Mouse (Mus musculus) kidney, embryonic 16.5 days (tissue): ENCODE data around the gene Klre1. TPM values are rescaled to one million over a fixed set of nuclear protein-coding genes. Genes with fewer than 3 reads are reported as not detected.
A peak's percentile ranks its signal among the peaks of the same experiment; 100 is the strongest.

ENCODE experiments used
- ATAC-seq: fragments of 200-750 bp; cut with Nextera tagmentation; 2 replicates; pipeline ENCODE4 v1.8.0; 2017; ENCODE audit warnings: moderate TSS enrichment; ENCODE audit not compliant: low FRiP score, low TSS enrichment
- H3K27ac ChIP-seq: fragments of 300-500 bp; sonication (generic); 2 replicates; pipeline ENCODE4 v1.5.1; 2014; ENCODE audit warnings: low read length
- H3K27me3 ChIP-seq: fragments of 300-500 bp; sonication (generic); 2 replicates; pipeline ENCODE4 v1.6.1; 2014; ENCODE audit warnings: low read length, control low read depth, mixed read lengths; ENCODE audit not compliant: insufficient read depth
- H3K36me3 ChIP-seq: fragments of 300-500 bp; sonication (generic); 2 replicates; pipeline ENCODE4 v1.6.1; 2014; ENCODE audit warnings: low read length, control low read depth, mixed read lengths; ENCODE audit not compliant: insufficient read depth
- H3K4me1 ChIP-seq: fragments of 300-500 bp; sonication (generic); 2 replicates; pipeline ENCODE4 v1.6.1; 2014; ENCODE audit warnings: low read length, control low read depth, mixed read lengths; ENCODE audit not compliant: insufficient read depth
- H3K4me2 ChIP-seq: fragments of 300-500 bp; sonication (generic); replicated peaks from 2 replicates; pipeline ENCODE4 v1.6.1; 2014; ENCODE audit warnings: low read depth, low read length
- H3K4me3 ChIP-seq: fragments of 300-500 bp; sonication (generic); 2 replicates; pipeline ENCODE4 v1.5.1; 2014; ENCODE audit warnings: mild to moderate bottlenecking, low read length
- H3K9ac ChIP-seq: fragments of 300-500 bp; sonication (generic); replicated peaks from 2 replicates; pipeline ENCODE4 v1.6.1; 2014; ENCODE audit warnings: low read length
- H3K9me3 ChIP-seq: fragments of 300-500 bp; sonication (generic); 2 replicates; pipeline ENCODE4 v1.6.1; 2016; ENCODE audit warnings: low read length, control low read depth
- WGBS: fragments of 180-500 bp; shearing (Covaris S2); extraction: QIAGEN DNeasy Blood & Tissue Kit; methylation state at CpG from one replicate; pipeline ENCODE4 v1.1.7; 2014; 5-methylcytosine and 5-hydroxymethylcytosine counted together
- polyA plus RNA-seq: library from polyadenylated mRNA; unstranded; fragments of >200 nt; fragmentation: Nextera tagmentation; extraction: Ambion mirVana; gene quantifications from 2 replicates; pipeline ENCODE4 v1.2.1, GENCODE M21; 2015

Klre1 gene
- polyA plus RNA-seq, 1 experiment from 2014 or later, result not detected

GRCm38 (mm10) chr6:129541931-129542330 is 35.8 kb upstream of the Klre1 start:
- no peak overlapping the region for H3K27ac ChIP-seq
- no peak overlapping the region for H3K4me3 ChIP-seq
- no peak overlapping the region for H3K9ac ChIP-seq
- H3K4me1 ChIP-seq, result no peaks in the 10 kb centered on the region
- H3K27me3 ChIP-seq, result no peaks in the 10 kb centered on the region
- no peak overlapping the region for H3K4me2 ChIP-seq
- H3K9me3 ChIP-seq, result no peaks in the 10 kb centered on the region
- ATAC-seq, result no peak
- peaks cover 40% of the 10 kb centered on the region for H3K36me3 ChIP-seq
- 88% methylated on average over 9 of the region's 9 CpGs for WGBS

- ATAC-seq, result no peak
- Histone ChIP-seq H3K4me2 (no peak overlapping the region), H3K27me3 (no peaks in the 10 kb centered on the region), H3K4me1 (no peaks in the 10 kb centered on the region), H3K9ac (no peak overlapping the region), H3K9me3 (no peaks in the 10 kb centered on the region), H3K4me3 (no peak overlapping the region), H3K27ac (no peak overlapping the region), H3K36me3 (peaks cover 36% of the 10 kb centered on the region)
- WGBS, result 89% methylated on average over 3 of the region's 3 CpGs
Observed at GRCm38 (mm10) chr6:129542540-129542939, 35.2 kb upstream of the Klre1 start.

GRCm38 (mm10) chr6:129543709-129544606 is 33.7 kb upstream of the Klre1 start:
- H3K36me3 ChIP-seq, result peaks cover 25% of the 10 kb centered on the region
- H3K9me3 ChIP-seq, result no peaks in the 10 kb centered on the region
- no peak overlapping the region for H3K4me3 ChIP-seq
- H3K4me1 ChIP-seq, result no peaks in the 10 kb centered on the region
- no peak overlapping the region for H3K27ac ChIP-seq
- no peak overlapping the region for H3K9ac ChIP-seq
- H3K27me3 ChIP-seq, result no peaks in the 10 kb centered on the region
- no peak overlapping the region for H3K4me2 ChIP-seq
- 62% methylated on average over 6 of the region's 6 CpGs for WGBS
- peak; percentile 74; the same call in 1 of the 2 replicates for ATAC-seq

- Histone ChIP-seq H3K4me2 (no peak overlapping the region), H3K4me1 (no peaks in the 10 kb centered on the region), H3K27ac (no peak overlapping the region), H3K36me3 (no peaks in the 10 kb centered on the region), H3K9ac (no peak overlapping the region), H3K9me3 (no peaks in the 10 kb centered on the region), H3K4me3 (no peak overlapping the region), H3K27me3 (no peaks in the 10 kb centered on the region)
- WGBS, result 81% methylated on average over 2 of the region's 2 CpGs
- ATAC-seq, result no peak
Observed at GRCm38 (mm10) chr6:129547277-129547676, 30.4 kb upstream of the Klre1 start.

GRCm38 (mm10) chr6:129548009-129548408 is 29.7 kb upstream of the Klre1 start:
- Histone ChIP-seq H3K27ac (no peak overlapping the region), H3K4me3 (no peak overlapping the region), H3K27me3 (no peaks in the 10 kb centered on the region), H3K9me3 (no peaks in the 10 kb centered on the region), H3K4me1 (no peaks in the 10 kb centered on the region), H3K9ac (no peak overlapping the region), H3K36me3 (no peaks in the 10 kb centered on the region), H3K4me2 (no peak overlapping the region)
- ATAC-seq, result no peak
- 60% methylated on average over 3 of the region's 3 CpGs for WGBS

- Histone ChIP-seq H3K4me1 (no peaks in the 10 kb centered on the region), H3K9ac (no peak overlapping the region), H3K4me2 (no peak overlapping the region), H3K4me3 (no peak overlapping the region), H3K9me3 (no peaks in the 10 kb centered on the region), H3K27me3 (no peaks in the 10 kb centered on the region), H3K27ac (0 out of 2 replicates have a peak overlapping the region, but pooled peaks have one; percentile 24), H3K36me3 (no peaks in the 10 kb centered on the region)
- peak; percentile 89 for ATAC-seq
Observed at GRCm38 (mm10) chr6:129557298-129558023, 20.2 kb upstream of the Klre1 start.

- Histone ChIP-seq H3K4me3 (no peak overlapping the region), H3K9ac (no peak overlapping the region), H3K9me3 (no peaks in the 10 kb centered on the region), H3K36me3 (no peaks in the 10 kb centered on the region), H3K27ac (no peak overlapping the region), H3K4me1 (no peaks in the 10 kb centered on the region), H3K4me2 (no peak overlapping the region), H3K27me3 (no peaks in the 10 kb centered on the region)
- 14% methylated on average over 12 of the region's 12 CpGs for WGBS
- ATAC-seq, result peak; percentile 82
Observed at GRCm38 (mm10) chr6:129558946-129559640, 18.6 kb upstream of the Klre1 start.

- no peak overlapping the region for H3K4me2 ChIP-seq
- H3K27ac ChIP-seq, result no peak overlapping the region
- H3K9ac ChIP-seq, result no peak overlapping the region
- H3K4me3 ChIP-seq, result no peak overlapping the region
- no peaks in the 10 kb centered on the region for H3K36me3 ChIP-seq
- no peaks in the 10 kb centered on the region for H3K9me3 ChIP-seq
- no peaks in the 10 kb centered on the region for H3K27me3 ChIP-seq
- ATAC-seq, result no peak
- no peaks in the 10 kb centered on the region for H3K4me1 ChIP-seq
- 53% methylated on average over 4 of the region's 4 CpGs for WGBS
Observed at GRCm38 (mm10) chr6:129559641-129560027, 18.1 kb upstream of the Klre1 start.

GRCm38 (mm10) chr6:129565257-129565656 is 12.4 kb upstream of the Klre1 start:
- Histone ChIP-seq H3K4me2 (no peak overlapping the region), H3K27ac (no peak overlapping the region), H3K27me3 (no peaks in the 10 kb centered on the region), H3K4me1 (no peaks in the 10 kb centered on the region), H3K36me3 (no peaks in the 10 kb centered on the region), H3K9ac (no peak overlapping the region), H3K4me3 (no peak overlapping the region), H3K9me3 (no peaks in the 10 kb centered on the region)
- no peak for ATAC-seq
- WGBS, result 79% methylated on average over 2 of the region's 2 CpGs
